Mouse (Mus musculus): ENCODE measurements at regions not wholly inside any gene's neighbourhood (a gene's known extent, or its start where the extent isn't known, plus 50 kb on each side); places are given as distances from the start of the nearest gene placed in this dataset.

GRCm38 (mm10) chr1:50622870-50623607 lies 277.4 kb upstream of the Tmeff2 start:
- no peak for DNase-seq (ENCODE audit: low spot score)

- DNase-seq (ENCODE audit: low spot score), result no peak
Observed at GRCm38 (mm10) chr1:50629000-50629399, 271.4 kb upstream of the Tmeff2 start.

- no peak for DNase-seq (ENCODE audit: low spot score)
Observed at GRCm38 (mm10) chr1:50629473-50630071, 270.9 kb upstream of the Tmeff2 start.

- no peak for DNase-seq (ENCODE audit: low spot score)
Observed at GRCm38 (mm10) chr1:50637992-50638391, 262.5 kb upstream of the Tmeff2 start.

- no peak for DNase-seq (ENCODE audit: low spot score)
Observed at GRCm38 (mm10) chr1:50646931-50647674, 253.3 kb upstream of the Tmeff2 start.

- no peak for DNase-seq (ENCODE audit: low spot score)
Observed at GRCm38 (mm10) chr1:50651974-50652665, 248.3 kb upstream of the Tmeff2 start.

GRCm38 (mm10) chr1:50665139-50665538 lies 235.3 kb upstream of the Tmeff2 start:
- no peak for DNase-seq (ENCODE audit: low spot score)

GRCm38 (mm10) chr1:50682971-50683370 lies 217.5 kb upstream of the Tmeff2 start:
- DNase-seq (ENCODE audit: low spot score), result no peak

GRCm38 (mm10) chr1:50685361-50685760 lies 215.1 kb upstream of the Tmeff2 start:
- peak; percentile 6 for DNase-seq (ENCODE audit: low spot score)

- DNase-seq (ENCODE audit: low spot score), result no peak
Observed at GRCm38 (mm10) chr1:50696916-50697315, 203.5 kb upstream of the Tmeff2 start.

GRCm38 (mm10) chr1:50697333-50698216 lies 202.9 kb upstream of the Tmeff2 start:
- DNase-seq (ENCODE audit: low spot score), result no peak

GRCm38 (mm10) chr1:50704639-50705038 lies 195.8 kb upstream of the Tmeff2 start:
- DNase-seq (ENCODE audit: low spot score), result no peak

GRCm38 (mm10) chr1:50745049-50745448 lies 155.4 kb upstream of the Tmeff2 start:
- no peak for DNase-seq (ENCODE audit: low spot score)

- no peak for DNase-seq (ENCODE audit: low spot score)
Observed at GRCm38 (mm10) chr1:50770211-50770610, 130.2 kb upstream of the Tmeff2 start.

GRCm38 (mm10) chr1:50795264-50795663 lies 105.2 kb upstream of the Tmeff2 start:
- DNase-seq (ENCODE audit: low spot score), result no peak

GRCm38 (mm10) chr1:50798166-50798565 lies 102.3 kb upstream of the Tmeff2 start:
- no peak for DNase-seq (ENCODE audit: low spot score)

GRCm38 (mm10) chr1:50806321-50806720 lies 94.1 kb upstream of the Tmeff2 start:
- DNase-seq (ENCODE audit: low spot score), result no peak

GRCm38 (mm10) chr1:50806821-50807220 lies 93.6 kb upstream of the Tmeff2 start:
- peak; percentile 14 for DNase-seq (ENCODE audit: low spot score)

GRCm38 (mm10) chr1:50831663-50832062 lies 68.8 kb upstream of the Tmeff2 start:
- DNase-seq (ENCODE audit: low spot score), result no peak

GRCm38 (mm10) chr1:50836123-50836522 lies 64.3 kb upstream of the Tmeff2 start:
- no peak for DNase-seq (ENCODE audit: low spot score)

GRCm38 (mm10) chr1:50847156-50847555 lies 53.3 kb upstream of the Tmeff2 start:
- no peak for DNase-seq (ENCODE audit: low spot score)
